Mouse (Mus musculus) liver, postnatal 0 days (tissue): Measurements from ENCODE around the gene Mpst. TPM values are rescaled to one million over a fixed set of nuclear protein-coding genes. Genes with fewer than 3 reads are reported as not detected.

ENCODE experiments used
- ATAC-seq: fragments of 200-750 bp; cut with Nextera tagmentation; 2 replicates; pipeline ENCODE4 v1.8.0; 2017; ENCODE audit warnings: mild to moderate bottlenecking, moderate library complexity
- DNase-seq: peaks from one replicate; pipeline ENCODE4 v3.0.0-alpha.2; 2016
- H3K27ac ChIP-seq: fragments of 300-500 bp; sonication (generic); 2 replicates; pipeline ENCODE4 v1.5.1; 2014; ENCODE audit warnings: antibody characterized with exemption, moderate library complexity, mild to moderate bottlenecking, low read depth
- H3K27me3 ChIP-seq: fragments of 300-500 bp; sonication (generic); 2 replicates; pipeline ENCODE4 v1.6.1; 2014; ENCODE audit warnings: low read length, control low read depth, mixed read lengths; ENCODE audit not compliant: insufficient read depth
- H3K36me3 ChIP-seq: fragments of 300-500 bp; sonication (generic); replicated peaks from 2 replicates; pipeline ENCODE4 v1.6.1; 2014; ENCODE audit warnings: mild to moderate bottlenecking, control low read depth, low read length, moderate library complexity, mixed read lengths; ENCODE audit not compliant: insufficient read depth
- H3K4me1 ChIP-seq: fragments of 300-500 bp; sonication (generic); 2 replicates; pipeline ENCODE4 v1.6.1; 2014; ENCODE audit warnings: antibody characterized with exemption, mild to moderate bottlenecking, control low read depth; ENCODE audit not compliant: insufficient read depth
- H3K4me2 ChIP-seq: fragments of 300-500 bp; sonication (generic); 2 replicates; pipeline ENCODE4 v1.6.1; 2014; ENCODE audit warnings: low read depth, mild to moderate bottlenecking, low read length, moderate library complexity, mixed read lengths
- H3K4me3 ChIP-seq: fragments of 300-500 bp; sonication (generic); 2 replicates; pipeline ENCODE4 v1.5.1; 2014; ENCODE audit warnings: low read depth, low read length
- H3K9ac ChIP-seq: fragments of 300-500 bp; sonication (generic); replicated peaks from 2 replicates; pipeline ENCODE4 v1.6.1; 2014; ENCODE audit warnings: mild to moderate bottlenecking, moderate library complexity
- H3K9me3 ChIP-seq: fragments of 300-500 bp; sonication (generic); 2 replicates; pipeline ENCODE4 v1.6.1; 2016; ENCODE audit warnings: mild to moderate bottlenecking, control low read depth, low read length, mixed read lengths
- CTCF ChIP-seq: sonication (generic); IDR thresholded peaks from 2 replicates; pipeline ENCODE4 v1.5.1; 2016; ENCODE audit warnings: antibody characterized with exemption, low read depth
- EP300 ChIP-seq: IDR thresholded peaks from 2 replicates; pipeline ENCODE4 v1.6.1; 2016; ENCODE audit warnings: antibody characterized with exemption, low read depth, mild to moderate bottlenecking
- WGBS: fragments of 180-500 bp; shearing (Covaris S2); extraction: QIAGEN DNeasy Blood & Tissue Kit; methylation state at CpG from one replicate; pipeline ENCODE4 v1.1.7; 2014; ENCODE audit not compliant: insufficient replicate concordance; 5-methylcytosine and 5-hydroxymethylcytosine counted together
- polyA plus RNA-seq: library from polyadenylated mRNA; unstranded; fragments of >200 nt; fragmentation: Nextera tagmentation; extraction: Ambion mirVana; gene quantifications from 2 replicates; pipeline ENCODE4 v1.2.1, GENCODE M21; 2015

The Mpst gene
- polyA plus RNA-seq, 1 experiment from 2014 or later = 4.3 TPM

GRCm38 (mm10) chr15:78451201-78451600 lies 45.0 kb downstream of the Mpst start:
- WGBS = 63% methylated on average over 2 of the region's 2 CpGs
- H3K27me3 ChIP-seq = no peaks in the 10 kb centered on the region
- no peak for TF ChIP-seq EP300
- TF ChIP-seq CTCF = no peak
- no peak overlapping the region for H3K27ac ChIP-seq
- H3K9ac ChIP-seq = no peak overlapping the region
- H3K4me2 ChIP-seq = no peak overlapping the region
- no peaks in the 10 kb centered on the region for H3K9me3 ChIP-seq
- no peak for ATAC-seq
- peaks cover 17% of the 10 kb centered on the region for H3K4me1 ChIP-seq
- no peak for DNase-seq
- H3K36me3 ChIP-seq = peaks cover 6% of the 10 kb centered on the region
- H3K4me3 ChIP-seq = no peak overlapping the region

DNA sequence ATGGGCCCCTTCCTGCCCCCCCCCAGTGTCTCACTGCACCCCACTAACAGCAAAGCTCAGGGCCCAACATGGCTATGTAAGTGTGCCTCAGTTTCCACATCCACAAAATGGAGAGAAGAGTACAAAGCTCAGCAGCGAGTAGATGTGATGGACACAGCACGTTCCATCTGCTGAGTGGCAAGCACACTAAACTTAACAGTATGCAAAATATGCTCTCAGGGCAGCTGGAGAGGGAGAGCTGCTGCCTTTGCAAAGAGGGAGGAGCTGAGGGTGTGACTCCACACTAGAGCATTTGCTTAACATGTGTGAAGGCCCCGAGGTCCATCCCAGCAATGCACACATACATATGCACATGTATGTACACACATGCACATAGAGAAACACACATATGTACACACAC lies 46.7 kb downstream of the Mpst start:
- no peak for DNase-seq
- no peak overlapping the region for H3K4me2 ChIP-seq
- 71% methylated on average over 3 of the region's 3 CpGs for WGBS
- H3K9me3 ChIP-seq = no peaks in the 10 kb centered on the region
- no peak for ATAC-seq
- H3K4me3 ChIP-seq = no peak overlapping the region
- H3K27me3 ChIP-seq = no peaks in the 10 kb centered on the region
- H3K9ac ChIP-seq = no peak overlapping the region
- peaks cover 17% of the 10 kb centered on the region for H3K4me1 ChIP-seq
- H3K36me3 ChIP-seq = peaks cover 6% of the 10 kb centered on the region; the same call in 1 of the 2 replicates
- TF ChIP-seq CTCF = no peak
- no peak for TF ChIP-seq EP300
- H3K27ac ChIP-seq = no peak overlapping the region

DNA sequence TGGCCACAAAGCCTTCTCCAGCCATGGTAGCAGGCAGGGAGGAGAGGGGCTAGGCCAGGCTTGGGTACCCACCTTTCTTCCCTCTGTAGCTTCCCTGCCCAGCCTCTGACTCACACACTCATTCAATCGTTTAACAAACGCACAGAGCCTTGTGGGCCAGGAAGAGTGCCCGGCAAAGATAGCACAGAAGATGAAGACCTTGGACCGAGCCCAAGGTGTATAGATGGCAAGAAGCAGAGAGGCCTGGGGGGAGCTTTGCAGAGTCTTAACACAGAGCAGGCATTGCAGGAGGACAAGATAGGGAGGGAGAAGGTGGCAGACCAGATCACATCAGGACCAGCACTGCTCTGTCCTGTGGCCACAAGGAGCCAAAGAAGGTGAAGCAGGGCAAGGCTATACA lies 49.0 kb downstream of the Mpst start:
- Histone ChIP-seq H3K36me3 (peaks cover 6% of the 10 kb centered on the region; the same call in 1 of the 2 replicates), H3K4me1 (peaks cover 5% of the 10 kb centered on the region; the same call in 1 of the 2 replicates), H3K4me2 (no peak overlapping the region), H3K27me3 (no peaks in the 10 kb centered on the region), H3K4me3 (no peak overlapping the region), H3K9ac (no peak overlapping the region), H3K27ac (0 out of 2 replicates have a peak overlapping the region, but pooled peaks have one; percentile 9), H3K9me3 (no peaks in the 10 kb centered on the region)
- TF ChIP-seq EP300 (no peak), CTCF (no peak)
- WGBS = 38% methylated on average over 4 of the region's 4 CpGs
- DNase-seq = no peak
- ATAC-seq = no peak

DNA sequence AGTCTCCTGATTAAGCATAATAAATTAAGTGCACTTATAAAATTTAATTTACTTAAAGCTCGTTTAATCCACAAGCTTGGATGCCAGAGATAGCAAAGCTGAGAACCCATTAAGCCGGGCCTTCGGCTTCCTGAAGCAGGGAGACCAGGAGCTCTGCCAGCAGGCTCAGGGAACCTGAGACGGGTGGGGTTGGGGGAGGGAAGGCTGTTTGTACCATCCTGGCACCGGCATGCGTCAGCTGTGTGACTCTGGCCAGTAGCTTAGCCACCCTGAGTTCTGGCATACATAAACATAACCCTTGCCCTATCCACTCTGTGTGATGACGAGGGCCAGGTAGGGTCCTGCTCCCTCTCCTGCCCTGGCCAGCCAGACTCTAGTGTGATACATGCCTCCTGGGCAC lies 49.8 kb downstream of the Mpst start:
- ATAC-seq (peak; percentile 89), DNase-seq (peak; percentile 50)
- Histone ChIP-seq H3K4me2 (no peak overlapping the region), H3K27me3 (no peaks in the 10 kb centered on the region), H3K9me3 (no peaks in the 10 kb centered on the region), H3K4me1 (no peaks in the 10 kb centered on the region; the same call in 1 of the 2 replicates), H3K36me3 (peaks cover 3% of the 10 kb centered on the region; the same call in 1 of the 2 replicates), H3K9ac (no peak overlapping the region), H3K4me3 (no peak overlapping the region), H3K27ac (peak overlapping the region; percentile 48; the same call in 1 of the 2 replicates)
- 55% methylated on average over 7 of the region's 7 CpGs for WGBS
- TF ChIP-seq EP300 = no peak
- TF ChIP-seq CTCF = no peak

DNA sequence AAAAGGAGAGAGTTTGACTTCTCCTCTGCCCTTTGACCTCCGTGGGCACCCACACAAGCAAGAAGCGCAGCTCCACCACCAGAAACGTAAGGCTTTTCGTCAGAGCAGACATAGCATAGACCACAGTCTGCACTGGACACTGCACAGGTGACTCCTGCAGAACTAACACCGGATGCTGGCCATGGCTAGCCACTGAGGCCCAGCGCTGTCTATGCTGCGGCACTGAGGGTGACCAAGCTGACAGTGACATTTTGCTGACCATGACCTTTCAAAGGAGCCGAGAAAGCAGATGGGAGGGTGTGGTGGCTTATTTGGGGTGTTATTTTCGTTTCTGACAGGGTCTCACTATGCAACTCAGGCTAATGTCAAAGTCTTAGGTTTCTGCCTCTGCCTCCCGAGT lies 51.0 kb downstream of the Mpst start:
- H3K4me3 ChIP-seq = no peak overlapping the region
- no peak for DNase-seq
- no peaks in the 10 kb centered on the region for H3K9me3 ChIP-seq
- no peaks in the 10 kb centered on the region for H3K27me3 ChIP-seq
- WGBS = 66% methylated on average over 10 of the region's 10 CpGs
- no peak for ATAC-seq
- H3K4me2 ChIP-seq = no peak overlapping the region
- no peak overlapping the region for H3K9ac ChIP-seq
- H3K4me1 ChIP-seq = no peaks in the 10 kb centered on the region
- TF ChIP-seq EP300 (no peak), CTCF (no peak)
- no peaks in the 10 kb centered on the region; the same call in 1 of the 2 replicates for H3K36me3 ChIP-seq
- no peak overlapping the region for H3K27ac ChIP-seq

GRCm38 (mm10) chr15:78462981-78463380 lies 56.8 kb downstream of the Mpst start:
- no peak for ATAC-seq

More at GRCm38 (mm10) chr15:78462981-78463380, 56.8 kb downstream of the Mpst start:
- no peak for DNase-seq
- no peaks in the 10 kb centered on the region for H3K36me3 ChIP-seq
- H3K9ac ChIP-seq = no peak overlapping the region
- no peak for TF ChIP-seq EP300
- TF ChIP-seq CTCF = no peak
- H3K4me1 ChIP-seq = no peaks in the 10 kb centered on the region
- no peaks in the 10 kb centered on the region for H3K27me3 ChIP-seq
- no peak overlapping the region for H3K4me2 ChIP-seq
- 38% methylated on average over 2 of the region's 2 CpGs for WGBS
- no peak overlapping the region for H3K4me3 ChIP-seq
- H3K27ac ChIP-seq = no peak overlapping the region
- no peaks in the 10 kb centered on the region for H3K9me3 ChIP-seq

Other genes starting within 250 kb of the Mpst start
- gene Ift27, start 232.3 kb upstream of the Mpst start, polyA plus RNA-seq = 24.4 and 25.3 TPM in 2 replicates
- 2.4 TPM in 1 of 2 replicates, not detected in the other for gene Pvalb, start 200.0 kb upstream of the Mpst start, polyA plus RNA-seq
- gene Ncf4, start 161.6 kb upstream of the Mpst start, polyA plus RNA-seq = 55.5 and 56.7 TPM in 2 replicates
- 2.2 and 2.6 TPM in 2 replicates for gene Csf2rb2, start 100.7 kb upstream of the Mpst start, polyA plus RNA-seq
- 8.9 and 9.6 TPM in 2 replicates for gene Csf2rb, start 80.7 kb upstream of the Mpst start, polyA plus RNA-seq
- not detected in 2 replicates for gene Tex33, start 10.5 kb upstream of the Mpst start, polyA plus RNA-seq
- 361 and 363 TPM in 2 replicates for gene Tst, start 509 bp upstream of the Mpst start, polyA plus RNA-seq
- 6.0 and 6.1 TPM in 2 replicates for gene Kctd17, start 22.1 kb downstream of the Mpst start, polyA plus RNA-seq
- gene Tmprss6, start 62.2 kb downstream of the Mpst start, polyA plus RNA-seq = 73.4 and 80.3 TPM in 2 replicates
- 2.0 and 2.1 TPM in 2 replicates for gene Il2rb, start 88.9 kb downstream of the Mpst start, polyA plus RNA-seq
- 4.3 and 4.4 TPM in 2 replicates for gene C1qtnf6, start 125.0 kb downstream of the Mpst start, polyA plus RNA-seq
- not detected in 2 replicates for gene Sstr3, start 138.3 kb downstream of the Mpst start, polyA plus RNA-seq
- gene Rac2, start 166.4 kb downstream of the Mpst start, polyA plus RNA-seq = 120 and 127 TPM in 2 replicates
- gene Cyth4, start 190.6 kb downstream of the Mpst start, polyA plus RNA-seq = 11.5 and 13.3 TPM in 2 replicates